Mouse (Mus musculus) limb, embryonic 14.5 days (tissue): Measurements from ENCODE around the gene Cilp2. TPM values are rescaled to one million over a fixed set of nuclear protein-coding genes. Genes with fewer than 3 reads are reported as not detected.

Source experiments
- ATAC-seq: fragments of 200-750 bp; cut with Nextera tagmentation; 2 replicates; pipeline ENCODE4 v1.8.0; 2017; ENCODE audit warnings: low read depth, moderate number of reproducible peaks, moderate TSS enrichment; ENCODE audit not compliant: low FRiP score
- DNase-seq: peaks from one replicate; pipeline ENCODE4 v3.0.0-alpha.2; 2015; ENCODE audit warnings: low spot score
- H3K27ac ChIP-seq: fragments of 300-500 bp; sonication (generic); replicated peaks from 2 replicates; pipeline ENCODE4 v1.5.1; 2014; ENCODE audit warnings: low read depth, mild to moderate bottlenecking, low read length, moderate library complexity, mixed read lengths
- H3K27me3 ChIP-seq: fragments of 300-500 bp; sonication (generic); 2 replicates; pipeline ENCODE4 v1.6.1; 2014; ENCODE audit warnings: low read length, mixed read lengths; ENCODE audit not compliant: control insufficient read depth, insufficient read depth
- H3K36me3 ChIP-seq: fragments of 300-500 bp; sonication (generic); 2 replicates; pipeline ENCODE4 v1.6.1; 2014; ENCODE audit warnings: mild to moderate bottlenecking, low read length, moderate library complexity, mixed read lengths; ENCODE audit not compliant: control insufficient read depth, insufficient read depth
- H3K4me1 ChIP-seq: fragments of 300-500 bp; sonication (generic); 2 replicates; pipeline ENCODE4 v1.6.1; 2014; ENCODE audit warnings: antibody characterized with exemption, low read length, mixed read lengths; ENCODE audit not compliant: control insufficient read depth, insufficient read depth
- H3K4me2 ChIP-seq: fragments of 300-500 bp; sonication (generic); replicated peaks from 2 replicates; pipeline ENCODE4 v1.6.1; 2014; ENCODE audit warnings: low read depth, mild to moderate bottlenecking, low read length, moderate library complexity; ENCODE audit not compliant: severe bottlenecking
- H3K4me3 ChIP-seq: fragments of 300-500 bp; sonication (generic); replicated peaks from 2 replicates; pipeline ENCODE4 v1.5.1; 2014; ENCODE audit warnings: low read length
- H3K9ac ChIP-seq: fragments of 300-500 bp; sonication (generic); 2 replicates; pipeline ENCODE4 v1.6.1; 2014; ENCODE audit warnings: mild to moderate bottlenecking, low read depth, low read length, moderate library complexity; ENCODE audit not compliant: severe bottlenecking
- H3K9me3 ChIP-seq: fragments of 300-500 bp; sonication (generic); 2 replicates; pipeline ENCODE4 v1.6.1; 2016; ENCODE audit warnings: low read length; ENCODE audit not compliant: control insufficient read depth
- POLR2A ChIP-seq: fragments of 200-500 bp; IDR thresholded peaks from 2 replicates; pipeline ENCODE4 v1.8.0; 2012; ENCODE audit warnings: inconsistent platforms, mild to moderate bottlenecking, moderate library complexity, borderline replicate concordance; ENCODE audit not compliant: insufficient read depth, insufficient read length; ENCODE audit errors: extremely low read depth
- WGBS: fragments of 180-500 bp; shearing (Covaris S2); extraction: QIAGEN DNeasy Blood & Tissue Kit; methylation state at CpG from one replicate; pipeline ENCODE4 v1.1.7; 2014; 5-methylcytosine and 5-hydroxymethylcytosine counted together
- polyA plus RNA-seq, 2 experiments: library from polyadenylated mRNA; depleted of rRNA in 1 of 2; stranded (reverse) in 1 of 2; unstranded in 1 of 2; fragments of >200 nt; fragmentation: Nextera tagmentation in 1 of 2; extraction: Ambion mirVana in 1 of 2; gene quantifications; 2 replicates each; pipeline versions ENCODE4 v1.2.1 to v1.2.3; 2012 to 2014

The Cilp2 gene
- polyA plus RNA-seq, 2 experiments: 1.5 to 2.6 TPM

DNA sequence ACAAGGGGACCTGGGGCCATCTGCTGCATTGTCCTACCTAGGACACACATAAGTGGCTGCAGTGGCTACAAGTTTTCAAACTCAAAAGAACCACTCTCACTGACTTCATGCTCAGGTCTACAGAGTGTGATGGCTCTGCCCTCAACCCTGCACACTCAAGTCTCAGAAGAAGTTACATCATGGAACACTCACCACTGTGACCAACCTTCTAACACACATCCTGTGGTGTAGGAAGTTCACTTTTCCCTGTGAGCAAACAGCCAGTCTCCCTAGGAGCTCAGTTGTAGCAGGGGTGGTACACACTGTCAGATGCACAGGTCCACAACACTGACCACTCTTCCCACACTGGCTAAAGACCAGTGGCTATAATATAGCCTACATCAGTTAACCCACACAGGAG lies 31.0 kb upstream of the Cilp2 start:
- Histone ChIP-seq H3K27me3 (no peaks in the 10 kb centered on the region), H3K27ac (no peak overlapping the region), H3K4me1 (peaks cover 4% of the 10 kb centered on the region; the same call in 1 of the 2 replicates), H3K4me2 (no peak overlapping the region), H3K9me3 (no peaks in the 10 kb centered on the region), H3K9ac (no peak overlapping the region), H3K4me3 (no peak overlapping the region), H3K36me3 (peaks cover 45% of the 10 kb centered on the region)
- no peak for ATAC-seq
- no peak for DNase-seq
- TF ChIP-seq POLR2A: no peak

DNA sequence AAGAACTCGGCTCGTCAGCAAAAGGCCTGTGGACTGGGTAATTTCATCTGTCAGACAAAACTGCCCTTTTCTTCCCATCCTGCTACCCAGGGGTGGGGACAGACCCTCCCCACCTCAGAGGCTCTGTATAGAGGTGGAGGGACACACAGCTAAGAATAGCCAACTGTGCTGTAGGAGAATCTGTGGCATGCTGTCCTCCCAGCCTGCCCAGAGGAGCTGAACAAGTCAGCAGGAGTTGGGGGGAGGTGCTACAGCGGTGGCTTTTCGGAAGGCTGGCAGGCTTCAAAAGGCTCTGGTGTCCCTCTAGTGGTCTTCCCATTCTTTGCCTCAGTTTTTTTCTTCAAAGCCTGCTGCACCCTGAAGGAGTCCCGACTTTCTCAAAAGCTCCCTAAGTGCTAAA lies 28.3 kb upstream of the Cilp2 start:
- Histone ChIP-seq H3K4me1 (peaks cover 4% of the 10 kb centered on the region; the same call in 1 of the 2 replicates), H3K27ac (no peak overlapping the region), H3K4me2 (no peak overlapping the region), H3K9ac (no peak overlapping the region), H3K36me3 (peaks cover 72% of the 10 kb centered on the region), H3K27me3 (no peaks in the 10 kb centered on the region), H3K9me3 (no peaks in the 10 kb centered on the region), H3K4me3 (no peak overlapping the region)
- ATAC-seq (no peak), DNase-seq (no peak)
- WGBS: 62% methylated on average over 5 of the region's 5 CpGs
- TF ChIP-seq POLR2A: no peak

- Histone ChIP-seq H3K4me1 (no peaks in the 10 kb centered on the region), H3K4me2 (no peak overlapping the region), H3K9ac (no peak overlapping the region), H3K9me3 (no peaks in the 10 kb centered on the region), H3K27ac (no peak overlapping the region), H3K36me3 (peaks cover 84% of the 10 kb centered on the region), H3K27me3 (no peaks in the 10 kb centered on the region), H3K4me3 (no peak overlapping the region)
- TF ChIP-seq POLR2A: no peak
- ATAC-seq (no peak), DNase-seq (no peak)
- 92% methylated on average over 4 of the region's 4 CpGs for WGBS
Measured at GRCm38 (mm10) chr8:69914526-69914925, 27.0 kb upstream of the Cilp2 start.

DNA sequence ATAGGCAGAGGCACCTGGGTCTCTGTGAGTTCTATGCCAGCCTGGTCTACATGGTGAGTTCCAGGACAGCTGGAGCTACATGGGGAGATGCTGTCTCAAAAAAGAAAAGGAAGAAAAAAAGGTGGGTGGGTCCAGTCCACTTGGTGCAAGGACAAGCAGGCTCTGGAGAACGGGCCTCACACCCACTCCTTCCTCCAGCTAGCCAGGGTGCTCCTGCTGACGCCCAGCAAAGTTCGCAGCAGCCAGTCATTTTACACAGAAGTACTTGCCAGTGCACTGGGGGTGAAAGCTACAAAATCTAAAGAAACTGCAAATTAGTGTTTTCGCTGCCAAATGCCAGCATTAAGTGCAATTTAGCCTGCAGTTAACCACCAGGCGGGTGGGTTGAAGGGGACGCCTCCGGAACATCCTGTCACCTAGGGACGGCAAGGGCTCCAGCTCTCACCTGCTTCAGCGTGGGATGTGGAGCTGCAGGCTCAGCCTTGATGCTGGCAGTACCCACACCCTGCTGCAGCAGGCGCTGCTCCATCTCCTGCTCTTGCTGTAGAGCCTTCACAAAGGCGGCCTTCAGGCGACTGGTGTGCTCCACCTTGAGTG lies 25.1 kb upstream of the Cilp2 start:
- no peak overlapping the region for H3K4me2 ChIP-seq
- no peak overlapping the region for H3K4me3 ChIP-seq
- peaks cover 99% of the 10 kb centered on the region for H3K36me3 ChIP-seq
- no peak overlapping the region for H3K27ac ChIP-seq
- no peaks in the 10 kb centered on the region for H3K27me3 ChIP-seq
- TF ChIP-seq POLR2A: no peak
- DNase-seq (no peak), ATAC-seq (no peak)
- H3K9ac ChIP-seq: no peak overlapping the region
- H3K9me3 ChIP-seq: no peaks in the 10 kb centered on the region
- no peaks in the 10 kb centered on the region for H3K4me1 ChIP-seq
- WGBS: 89% methylated on average over 12 of the region's 12 CpGs

- DNase-seq (no peak), ATAC-seq (no peak)
- H3K4me1 ChIP-seq: no peaks in the 10 kb centered on the region
- no peak overlapping the region for H3K4me3 ChIP-seq
- no peak overlapping the region for H3K9ac ChIP-seq
- TF ChIP-seq POLR2A: no peak
- H3K36me3 ChIP-seq: peaks cover 99% of the 10 kb centered on the region
- no peak overlapping the region for H3K4me2 ChIP-seq
- 91% methylated on average over 13 of the region's 13 CpGs for WGBS
- no peaks in the 10 kb centered on the region for H3K27me3 ChIP-seq
- H3K9me3 ChIP-seq: no peaks in the 10 kb centered on the region
- H3K27ac ChIP-seq: no peak overlapping the region
Measured at GRCm38 (mm10) chr8:69911917-69912316, 24.4 kb upstream of the Cilp2 start.

DNA sequence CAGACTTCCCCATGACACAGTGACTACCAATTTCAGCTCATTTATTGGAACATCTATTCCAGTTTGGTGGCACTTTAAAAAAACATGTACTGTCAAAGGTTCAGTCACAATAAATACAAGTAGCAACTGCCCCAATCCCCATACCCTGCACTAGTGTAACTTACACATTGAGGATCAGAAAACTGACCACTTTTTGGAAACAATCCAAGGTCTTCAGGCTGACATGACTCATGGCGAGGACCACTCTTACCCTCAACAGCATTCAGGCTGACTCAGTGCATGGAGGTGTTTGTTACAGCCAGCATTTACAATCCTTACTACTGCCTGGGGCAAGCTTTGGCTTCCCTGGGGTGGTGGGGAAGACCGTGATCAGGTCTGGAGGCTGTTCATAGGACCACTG lies 19.6 kb upstream of the Cilp2 start:
- Histone ChIP-seq H3K4me2 (no peak overlapping the region), H3K9ac (no peak overlapping the region), H3K27me3 (no peaks in the 10 kb centered on the region), H3K9me3 (no peaks in the 10 kb centered on the region), H3K4me3 (no peak overlapping the region), H3K4me1 (0 out of 2 replicates have a peak, but pooled peaks cover 5% of the 10 kb centered on the region), H3K27ac (no peak overlapping the region), H3K36me3 (peaks cover 52% of the 10 kb centered on the region)
- no peak for TF ChIP-seq POLR2A
- 87% methylated on average over 2 of the region's 2 CpGs for WGBS
- no peak for DNase-seq
- no peak for ATAC-seq
